Mouse (Mus musculus): ENCODE data around the gene Gm45021.

Gm45021 gene

DNA sequence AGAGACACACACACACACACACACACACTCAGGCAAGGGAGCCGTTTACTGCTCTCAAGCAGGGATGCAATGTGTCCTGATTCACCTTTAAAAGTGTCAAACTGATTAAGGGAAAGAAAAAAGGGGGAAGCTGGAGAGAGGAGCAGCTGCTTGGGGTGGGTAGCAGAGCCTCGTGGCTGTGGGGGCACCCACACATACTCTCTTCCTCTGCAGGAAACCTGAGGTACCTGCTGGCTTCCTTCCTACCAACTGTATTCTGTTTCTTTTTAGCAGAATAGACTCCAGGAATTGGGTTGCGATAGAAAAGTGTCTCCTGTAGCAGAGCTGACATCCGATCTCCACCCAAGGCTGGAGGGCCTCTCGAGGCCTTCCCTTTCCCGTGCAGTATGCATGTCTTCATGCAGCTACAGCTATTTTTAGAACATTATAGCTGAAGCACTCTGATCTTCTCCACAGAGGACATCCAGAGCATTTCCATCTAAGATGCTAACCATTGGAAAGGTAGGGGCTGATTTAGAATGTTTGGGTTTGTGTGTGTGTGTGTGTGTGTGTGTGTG is at the start of gene Gm45021:
Gene Gm45021 (plus strand): TSS at position 417 of the 557 bp plus-strand sequence.
- DNase-seq (ENCODE audit: low spot score) = no peak

DNA sequence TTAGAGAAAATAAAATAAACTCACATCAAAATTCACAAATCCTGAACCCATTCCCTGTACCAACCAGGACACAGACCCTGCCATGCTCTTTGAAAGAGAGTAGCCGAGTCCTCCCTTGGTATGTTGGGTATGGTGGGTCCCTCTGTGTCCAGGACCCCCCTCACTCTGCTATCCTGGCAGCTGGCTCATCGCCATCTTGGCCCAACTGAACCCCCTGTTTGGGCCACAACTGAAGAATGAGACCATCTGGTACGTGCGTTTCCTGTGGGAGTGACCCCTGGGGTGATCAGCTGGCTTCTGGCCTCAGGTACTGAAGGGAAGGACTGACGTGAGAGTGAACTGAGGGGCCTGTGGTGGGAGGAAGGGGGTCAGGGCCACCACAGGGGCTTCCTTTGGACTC is 49.5 kb upstream of the Gm45021 start:
- no peak for DNase-seq (ENCODE audit: low spot score)

GRCm38 (mm10) chr6:48540721-48541120 is 48.7 kb upstream of the Gm45021 start:
- no peak for DNase-seq (ENCODE audit: low spot score)

GRCm38 (mm10) chr6:48541560-48542450 is 47.6 kb upstream of the Gm45021 start:
- DNase-seq (ENCODE audit: low spot score) = no peak

- DNase-seq (ENCODE audit: low spot score) = no peak
Measured at GRCm38 (mm10) chr6:48542631-48543030, 46.8 kb upstream of the Gm45021 start.

DNA sequence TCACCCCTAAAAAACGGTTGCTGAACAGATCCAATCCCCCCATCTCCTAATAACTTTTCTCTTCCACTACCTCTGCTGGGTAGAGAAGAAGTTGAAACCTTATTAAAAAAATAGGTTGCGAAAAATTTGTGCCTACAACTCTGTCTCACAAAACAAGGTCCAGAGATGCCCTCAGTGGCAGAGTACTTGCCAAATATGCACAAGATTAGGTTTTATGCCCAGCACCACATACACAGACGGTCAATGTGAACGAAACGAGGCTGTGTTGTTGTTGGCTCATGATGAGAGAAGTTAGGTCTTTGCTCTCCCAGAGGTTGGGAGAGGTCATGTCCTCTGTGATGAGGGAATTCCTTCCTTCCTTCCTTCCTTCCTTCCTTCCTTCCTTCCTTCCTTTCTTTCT is 44.2 kb upstream of the Gm45021 start:
- no peak for DNase-seq (ENCODE audit: low spot score)

DNA sequence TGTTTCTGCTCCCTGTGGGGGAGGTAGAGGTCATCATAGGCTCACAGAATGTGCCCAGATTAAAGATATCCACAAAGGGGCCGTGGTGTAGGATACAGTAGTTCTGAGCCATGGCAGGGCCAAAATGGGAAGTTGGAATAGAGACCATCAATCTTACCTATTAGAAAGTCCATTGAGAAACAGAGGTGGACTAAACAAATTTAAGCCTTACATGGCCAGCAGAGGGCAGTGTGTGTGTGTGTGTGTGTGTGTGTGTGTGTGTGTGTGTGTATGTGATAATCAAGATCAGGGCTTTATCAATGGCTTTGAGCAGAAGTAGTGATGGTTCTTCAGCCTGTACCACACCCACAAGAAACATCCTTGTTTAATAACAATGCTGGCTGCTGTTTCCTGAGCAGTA is 43.1 kb upstream of the Gm45021 start:
- no peak for DNase-seq (ENCODE audit: low spot score)

- no peak for DNase-seq (ENCODE audit: low spot score)
Measured at GRCm38 (mm10) chr6:48546858-48547257, 42.6 kb upstream of the Gm45021 start.

- DNase-seq (ENCODE audit: low spot score) = no peak
Measured at GRCm38 (mm10) chr6:48548314-48548713, 41.1 kb upstream of the Gm45021 start.

- DNase-seq (ENCODE audit: low spot score) = no peak
Measured at GRCm38 (mm10) chr6:48552918-48553317, 36.5 kb upstream of the Gm45021 start.

DNA sequence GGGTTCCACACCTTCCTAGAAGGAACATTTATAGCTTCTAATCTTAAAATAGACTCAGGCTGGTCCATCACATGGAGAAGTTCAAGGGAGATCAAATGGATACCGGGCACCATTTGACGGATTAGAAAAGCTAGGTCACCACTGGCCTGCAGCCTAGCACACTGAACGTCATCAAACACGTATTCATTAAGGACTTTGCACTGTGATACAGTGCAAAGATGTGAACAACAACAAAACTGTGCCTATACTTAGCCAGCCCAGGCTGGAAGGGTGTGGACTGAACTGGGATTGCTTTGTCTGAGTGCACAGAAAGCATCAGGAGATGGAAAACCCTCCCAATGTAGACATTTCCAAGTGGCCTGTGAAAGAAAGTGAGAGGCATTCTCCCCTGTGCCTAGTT is 35.6 kb upstream of the Gm45021 start:
- DNase-seq (ENCODE audit: low spot score) = no peak

GRCm38 (mm10) chr6:48554280-48555103 is 34.9 kb upstream of the Gm45021 start, which contains the start of gene Lrrc61:
Lrrc61 (plus strand) TSS chr6:48554796.
- DNase-seq (ENCODE audit: low spot score) = peak; percentile 93

- DNase-seq (ENCODE audit: low spot score) = no peak
Measured at GRCm38 (mm10) chr6:48555104-48555890, 34.1 kb upstream of the Gm45021 start.

DNA sequence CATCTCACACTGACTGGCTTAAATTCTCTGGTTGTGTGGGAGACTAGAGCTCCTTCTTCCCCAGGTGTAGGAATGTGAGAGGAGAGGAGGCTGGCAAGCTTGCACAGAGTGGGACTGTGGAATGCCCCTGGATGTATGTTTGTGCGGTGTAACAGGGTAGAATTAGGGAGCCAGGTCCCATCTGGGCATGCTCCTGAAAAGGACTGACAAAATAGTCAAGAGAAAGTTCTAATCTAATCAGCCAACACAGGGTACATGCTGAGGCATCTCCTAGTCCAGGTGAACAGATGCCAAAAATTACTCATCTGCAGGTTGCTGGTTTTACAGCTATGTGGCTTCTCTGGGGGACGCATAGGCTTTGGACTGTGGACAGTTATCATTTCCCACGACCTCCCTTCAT is 33.5 kb upstream of the Gm45021 start:
- DNase-seq (ENCODE audit: low spot score) = no peak

DNA sequence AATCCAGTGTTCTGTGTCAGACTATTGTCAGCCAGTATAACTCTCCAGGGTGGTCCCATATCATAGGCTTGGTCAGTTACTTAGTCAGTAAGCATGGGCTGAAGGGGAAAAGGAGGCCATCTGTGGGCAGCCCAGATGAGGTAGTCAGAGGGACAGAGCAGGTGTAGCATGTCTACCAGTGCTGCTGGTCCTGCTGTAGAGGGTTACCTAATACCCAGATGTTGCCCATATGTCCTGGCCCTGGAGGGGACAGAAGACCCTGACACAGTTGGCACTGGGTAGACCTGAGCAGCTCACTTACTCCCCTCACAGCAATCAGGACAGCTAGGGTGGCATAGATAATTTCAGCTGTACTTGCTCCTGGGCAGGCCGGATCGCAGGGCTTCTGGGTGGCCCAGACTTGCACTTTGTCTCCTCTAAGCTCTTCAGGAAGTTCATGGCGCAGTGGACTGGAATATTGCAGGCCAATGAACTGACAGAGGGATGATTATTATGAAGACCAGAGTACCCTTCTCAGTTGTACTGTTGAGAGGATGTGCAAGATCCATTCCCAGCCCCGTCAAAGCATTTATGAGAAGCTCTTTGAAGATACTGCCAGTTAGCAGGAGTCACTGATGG is 23.6 kb upstream of the Gm45021 start:
- no peak for DNase-seq (ENCODE audit: low spot score)

DNA sequence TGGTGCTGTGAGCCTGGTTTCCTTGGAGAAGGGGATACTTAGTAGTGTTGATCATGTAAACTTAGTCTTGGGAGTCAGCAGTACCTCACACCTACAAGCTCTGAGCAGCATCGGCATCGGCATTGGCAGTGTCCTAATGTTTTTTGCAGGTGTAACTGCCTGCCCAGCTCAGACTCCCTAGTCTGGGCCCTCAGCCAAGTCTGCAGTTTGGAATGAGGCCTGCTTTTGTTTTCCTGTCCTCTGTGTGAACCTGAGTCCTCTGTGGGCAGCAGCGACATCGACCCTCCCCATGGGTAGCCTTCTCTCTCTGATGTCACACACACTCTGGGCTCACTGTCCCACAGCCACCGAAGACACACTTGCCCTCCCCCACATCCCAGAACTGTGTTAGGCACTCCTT is 23.1 kb upstream of the Gm45021 start:
- no peak for DNase-seq (ENCODE audit: low spot score)

DNA sequence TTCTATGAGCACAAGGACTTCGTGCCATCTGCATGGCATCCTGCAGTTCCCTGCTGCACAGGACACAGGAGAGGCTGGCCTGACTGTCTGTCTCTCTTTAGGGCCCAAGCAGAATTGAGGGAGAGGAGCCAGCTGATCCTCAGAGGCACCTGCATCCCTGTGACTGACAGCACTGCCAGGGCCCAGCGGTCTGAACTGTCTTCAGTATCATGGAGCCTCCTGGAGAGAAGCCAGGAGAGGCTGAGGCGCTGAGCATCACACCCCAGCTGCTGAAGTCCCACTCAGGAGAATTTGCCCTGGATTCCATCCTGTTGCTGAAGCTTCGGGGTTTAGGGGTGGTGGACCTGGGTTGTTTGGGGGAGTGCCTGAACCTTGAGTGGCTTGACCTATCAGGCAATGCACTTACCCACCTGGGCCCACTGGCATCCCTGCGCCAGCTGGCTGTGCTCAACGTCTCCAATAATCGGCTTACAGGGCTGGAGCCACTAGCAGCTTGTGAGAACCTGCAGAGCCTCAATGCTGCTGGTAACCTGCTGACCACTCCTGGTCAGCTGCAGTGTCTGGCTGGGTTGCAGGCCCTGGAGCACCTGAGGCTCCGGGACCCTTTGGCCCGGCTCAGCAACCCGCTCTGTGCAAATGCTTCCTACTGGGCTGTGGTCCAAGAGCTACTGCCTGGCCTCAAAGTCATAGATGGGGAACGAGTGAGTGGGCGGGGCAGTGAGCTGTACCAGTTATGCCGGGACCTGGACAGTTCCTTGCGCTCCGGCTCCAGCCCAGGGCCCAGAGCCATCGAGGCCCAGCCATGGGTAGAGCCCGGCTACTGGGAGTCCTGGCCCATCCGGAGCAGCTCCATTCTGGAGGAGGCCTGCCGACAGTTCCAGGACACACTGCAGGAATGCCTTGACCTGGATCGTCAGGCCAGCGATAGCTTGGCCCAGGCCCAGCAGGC is 21.1 kb upstream of the Gm45021 start:
- DNase-seq (ENCODE audit: low spot score) = no peak

DNA sequence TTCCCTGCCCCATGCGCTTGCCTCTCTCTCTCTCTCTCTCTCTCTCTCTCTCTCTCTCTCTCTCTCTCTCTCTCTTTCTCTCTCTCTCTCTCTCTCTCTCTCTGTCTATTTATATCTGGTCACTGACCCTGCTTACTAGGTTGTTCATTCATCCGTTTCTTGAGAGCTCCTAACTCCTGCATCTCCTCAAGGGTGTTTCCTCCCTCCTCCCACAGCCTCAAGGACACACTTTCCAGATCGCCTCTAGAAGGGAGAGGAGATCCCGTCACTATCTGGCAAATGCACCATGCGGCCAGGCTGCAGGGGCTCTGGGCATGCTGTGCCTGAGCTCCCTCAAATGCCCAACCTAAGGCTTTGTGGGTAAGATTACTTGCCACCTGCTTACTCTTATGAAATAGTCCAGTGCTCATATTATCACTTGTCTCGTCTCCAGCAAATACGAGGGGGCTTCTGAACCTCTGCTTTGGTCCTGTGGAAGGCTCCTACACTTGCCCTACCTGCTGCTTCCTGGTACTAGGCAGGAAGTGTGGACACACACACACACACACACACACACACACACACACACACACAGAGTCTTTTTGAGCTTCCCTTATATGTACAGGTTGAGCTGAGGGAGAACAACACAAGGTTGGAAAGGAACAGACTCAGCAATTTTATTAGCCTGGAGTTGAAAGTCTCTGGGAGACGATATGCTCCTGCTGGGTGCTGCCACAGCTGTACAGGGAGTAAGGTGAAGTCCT is 20.2 kb upstream of the Gm45021 start:
- DNase-seq (ENCODE audit: low spot score) = no peak

GRCm38 (mm10) chr6:48572014-48572413 is 17.4 kb upstream of the Gm45021 start:
- no peak for DNase-seq (ENCODE audit: low spot score)
